Mouse (Mus musculus): ENCODE measurements at regions not wholly inside any gene's neighbourhood (a gene's known extent, or its start where the extent isn't known, plus 50 kb on each side); places are given as distances from the start of the nearest gene placed in this dataset.
A peak's percentile ranks its signal among the peaks of the same experiment; 100 is the strongest.

DNA sequence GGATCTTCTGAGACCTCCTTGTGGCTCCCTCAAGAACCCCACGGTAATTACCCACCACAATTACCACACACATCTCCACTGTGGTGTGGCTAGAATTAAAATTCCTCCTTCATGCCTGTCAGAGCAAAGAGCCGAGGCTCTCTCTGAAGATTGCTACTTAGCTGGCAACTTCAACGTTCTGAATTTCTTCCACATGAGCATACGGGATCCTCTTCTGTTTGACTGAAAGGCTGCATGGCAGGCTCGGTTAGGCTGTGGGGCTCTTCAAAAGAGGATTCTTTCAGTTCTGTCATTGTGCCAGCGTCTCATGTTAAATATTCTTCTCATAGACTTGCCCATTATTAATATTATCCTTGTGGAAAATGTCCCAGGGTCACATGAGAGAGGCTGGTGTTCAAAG, 334.9 kb upstream of the Mgmt start:
- DNase-seq: no peak
- intact Hi-C loops (cut with DNase I): no loop called here

DNA sequence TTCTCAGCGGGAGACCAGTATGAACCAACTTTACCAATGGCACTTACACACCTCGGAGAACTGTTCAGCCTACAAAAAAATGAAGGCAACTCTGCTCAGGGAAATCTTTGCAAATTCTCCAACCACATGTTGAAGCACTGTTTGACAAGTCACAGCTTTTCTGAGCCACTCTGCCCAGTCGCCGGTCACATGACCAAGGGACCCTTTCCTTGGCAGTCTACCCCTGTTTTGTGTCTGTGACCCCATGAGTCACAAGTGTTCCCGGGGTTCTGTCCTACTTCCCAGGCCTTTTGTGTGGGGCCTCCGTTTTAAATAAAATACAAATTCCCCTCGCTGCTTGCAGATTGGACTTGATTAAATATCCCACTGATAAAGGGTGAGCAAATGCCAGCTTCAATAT, 323.5 kb upstream of the Mgmt start:
- DNase-seq: peak in 1 of 2 experiments; percentile 7
- intact Hi-C loops (cut with DNase I): no loop called here

DNA sequence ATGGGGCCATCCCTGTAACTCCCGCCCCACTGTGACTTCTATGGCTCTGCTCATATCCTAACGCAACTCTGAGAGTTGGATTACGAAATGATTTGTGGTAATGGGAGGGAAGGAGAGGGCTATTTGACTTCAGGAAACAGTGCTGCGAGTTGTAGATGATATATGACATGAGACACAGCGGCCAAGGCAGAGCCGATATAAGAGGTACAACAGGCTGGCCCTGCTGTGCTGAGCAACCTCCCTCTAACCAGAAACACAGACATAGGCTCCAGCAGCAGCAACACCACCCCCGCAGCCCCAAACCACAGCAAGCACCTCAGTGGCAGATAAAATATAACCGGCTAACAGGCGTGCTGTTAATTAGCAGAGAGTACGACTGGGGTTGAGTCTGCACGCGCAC, 312.5 kb upstream of the Mgmt start:
- no peak for DNase-seq
- intact Hi-C loops (cut with DNase I): no loop called here

GRCm38 (mm10) chr7:136584361-136584760, 310.1 kb upstream of the Mgmt start:
- no peak for DNase-seq
- intact Hi-C loops (cut with DNase I): no loop called here

DNA sequence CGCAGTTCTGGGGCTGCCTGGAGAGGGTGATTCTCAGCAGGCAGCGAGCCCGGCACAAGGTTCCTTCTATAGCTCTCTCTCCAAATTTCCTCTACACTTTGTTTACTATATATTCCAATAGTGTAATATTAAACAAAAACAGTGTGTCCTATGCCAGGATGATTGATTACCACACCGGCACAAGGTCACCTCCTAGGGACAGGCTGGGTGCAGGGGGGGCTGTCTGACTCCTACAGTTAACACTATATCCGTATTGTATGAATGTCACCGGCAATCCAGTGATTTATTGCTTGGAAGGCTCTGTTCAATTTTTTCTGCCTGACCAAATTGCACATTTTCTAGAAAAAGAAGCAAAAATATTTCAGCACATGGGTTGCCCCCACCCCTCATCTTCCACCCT, 305.9 kb upstream of the Mgmt start:
- intact Hi-C loops (cut with DNase I): no loop called here
- DNase-seq: no peak

- intact Hi-C loops (cut with DNase I): no loop called here
- no peak for DNase-seq
Observed at GRCm38 (mm10) chr7:136590947-136591346, 303.5 kb upstream of the Mgmt start.

- intact Hi-C loops (cut with DNase I): no loop called here
- no peak for DNase-seq
Observed at GRCm38 (mm10) chr7:136607278-136608120, 286.9 kb upstream of the Mgmt start.

DNA sequence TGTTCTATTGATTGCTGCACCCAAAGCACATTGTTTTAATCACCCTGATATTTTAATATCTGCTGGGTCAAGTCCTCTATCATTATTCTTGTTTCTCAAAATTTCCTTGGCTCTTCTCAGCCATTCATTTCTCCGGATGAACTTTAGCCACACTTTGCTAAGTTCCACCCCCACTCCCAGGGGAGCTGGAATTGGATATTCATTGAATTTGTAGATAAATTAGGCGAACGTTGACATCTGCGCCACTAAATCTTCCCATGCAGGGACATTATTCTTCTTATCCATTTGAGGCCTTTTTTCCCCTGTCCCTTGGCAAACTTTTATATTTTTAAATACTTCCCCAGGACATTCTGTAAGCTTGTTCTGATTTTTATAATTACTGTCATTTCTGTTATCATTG, 280.9 kb upstream of the Mgmt start:
- intact Hi-C loops (cut with DNase I): loop anchor here (5.0 kb wide), 1 partner anchor 99 kb away; no protein-coding TSS in a partner anchor
- DNase-seq: peak; percentile 25 to 42

- intact Hi-C loops (cut with DNase I): no loop called here
- no peak for DNase-seq
Observed at GRCm38 (mm10) chr7:136624496-136624895, 269.9 kb upstream of the Mgmt start.

DNA sequence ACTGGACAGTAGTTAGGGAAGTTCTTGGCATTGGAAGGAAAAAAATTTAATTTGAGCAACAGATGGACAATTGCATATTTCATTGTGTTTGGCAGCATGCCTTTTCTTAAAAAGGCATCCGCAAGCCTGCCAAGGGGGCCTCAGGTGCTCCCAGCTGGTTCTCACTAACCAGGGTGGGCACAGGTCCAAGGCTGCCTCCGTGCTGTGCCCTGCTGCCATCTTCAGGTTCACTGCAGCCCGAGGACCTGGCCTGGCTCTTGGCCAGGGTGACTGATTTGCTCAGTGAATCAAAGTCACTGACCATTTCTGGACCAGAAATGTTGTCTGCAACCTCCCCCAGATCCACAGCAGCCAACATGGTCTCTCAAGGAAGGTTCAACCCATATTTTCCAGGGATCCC, 263.3 kb upstream of the Mgmt start:
- intact Hi-C loops (cut with DNase I): no loop called here
- DNase-seq: peak; percentile 15 to 26

DNA sequence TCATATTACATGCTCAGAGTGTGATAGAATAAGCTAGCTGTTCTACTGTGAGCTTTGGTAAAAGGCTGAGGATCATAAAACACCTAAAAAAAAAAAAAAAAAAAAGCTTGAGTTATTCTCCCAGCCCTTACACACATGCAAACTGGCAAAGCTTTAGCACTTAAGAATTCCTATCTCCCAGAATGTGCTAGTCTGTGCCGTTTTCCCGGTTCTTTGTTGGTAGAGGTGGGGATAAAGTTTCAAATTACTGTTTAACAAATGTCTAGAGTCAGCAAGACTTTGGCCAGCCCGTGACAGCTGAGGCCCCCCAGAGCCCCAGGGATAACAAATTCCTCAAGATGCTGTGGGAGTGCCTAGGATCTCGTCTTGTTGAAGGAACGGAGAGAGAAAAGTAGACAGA, 254.3 kb upstream of the Mgmt start:
- intact Hi-C loops (cut with DNase I): no loop called here
- no peak for DNase-seq

- no peak for DNase-seq
- intact Hi-C loops (cut with DNase I): no loop called here
Observed at GRCm38 (mm10) chr7:136640771-136641170, 253.6 kb upstream of the Mgmt start.

DNA sequence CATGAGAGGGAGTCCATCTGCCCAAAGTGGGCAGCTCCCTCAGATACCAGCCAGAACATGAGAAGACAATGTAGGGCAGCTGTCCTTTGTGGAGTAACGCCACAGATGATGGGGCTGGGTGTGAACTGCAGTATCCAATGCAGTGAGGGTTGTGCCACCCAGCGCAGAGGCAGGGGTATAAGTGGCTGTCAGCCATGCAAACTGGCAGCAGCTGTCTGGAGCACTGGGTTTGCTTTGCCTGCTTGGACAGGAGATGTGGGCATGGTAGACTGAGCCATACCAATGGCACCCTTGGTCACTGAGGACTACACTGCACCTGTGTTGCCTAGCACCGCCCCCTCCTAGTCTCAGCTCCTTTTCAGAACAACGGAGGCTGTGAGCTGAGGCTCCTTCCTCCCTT, 244.6 kb upstream of the Mgmt start:
- intact Hi-C loops (cut with DNase I): no loop called here
- DNase-seq: no peak

GRCm38 (mm10) chr7:136659930-136660329, 234.5 kb upstream of the Mgmt start:
- intact Hi-C loops (cut with DNase I): no loop called here
- no peak for DNase-seq

GRCm38 (mm10) chr7:136660401-136660800, 234.0 kb upstream of the Mgmt start:
- intact Hi-C loops (cut with DNase I): no loop called here
- DNase-seq: no peak

DNA sequence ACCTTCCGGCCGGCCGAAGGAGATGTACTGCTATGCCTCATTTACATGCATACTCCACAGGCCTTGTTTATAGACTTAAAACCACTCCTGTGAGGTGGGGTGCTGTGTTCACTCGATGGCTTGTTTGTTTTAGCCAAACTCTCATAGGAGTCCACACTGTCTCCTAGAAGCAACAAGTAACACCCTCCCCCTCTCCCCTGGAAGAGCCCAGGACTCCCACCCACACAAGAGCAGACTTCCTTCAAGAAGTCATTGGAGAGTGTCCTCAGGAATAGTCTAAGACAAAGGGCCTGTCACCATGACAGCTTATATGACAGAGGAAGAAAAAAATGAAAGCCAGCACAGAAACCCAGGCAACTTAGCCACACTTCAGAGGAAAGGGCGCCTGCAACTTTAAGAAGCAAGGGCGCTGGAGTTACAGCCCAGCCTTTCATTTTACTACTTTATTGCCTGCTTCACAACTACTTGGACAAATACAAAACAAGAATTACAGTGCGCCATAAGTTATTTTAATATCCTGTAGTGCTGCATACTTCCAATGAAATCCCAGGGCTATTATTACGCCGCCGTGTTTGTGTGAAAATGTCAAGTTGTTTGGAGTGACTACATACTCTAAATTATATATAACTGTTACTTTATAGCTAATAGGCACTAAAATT, 229.9 kb upstream of the Mgmt start:
- no peak for DNase-seq
- intact Hi-C loops (cut with DNase I): no loop called here

- no peak for DNase-seq
- intact Hi-C loops (cut with DNase I): no loop called here
Observed at GRCm38 (mm10) chr7:136665901-136666300, 228.5 kb upstream of the Mgmt start.

DNA sequence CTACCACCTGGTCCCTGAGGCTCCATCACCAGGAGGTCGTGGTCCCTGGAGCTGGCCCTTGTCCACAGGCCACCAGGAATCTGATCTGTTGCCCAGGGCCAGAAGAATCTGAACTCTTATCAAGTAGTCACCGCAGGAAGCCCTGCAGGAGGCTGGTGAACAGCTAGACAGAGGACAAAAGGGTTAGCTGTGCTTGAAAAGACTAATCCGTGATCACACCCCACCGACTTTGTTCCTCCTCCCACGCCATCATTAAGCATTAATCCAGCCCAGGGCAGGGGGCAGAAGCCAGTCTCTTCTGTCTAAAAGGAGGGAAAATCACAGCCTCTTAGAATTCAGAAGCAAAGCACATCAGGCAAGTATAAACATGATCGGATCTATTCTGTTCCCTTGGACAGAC, 227.7 kb upstream of the Mgmt start:
- intact Hi-C loops (cut with DNase I): no loop called here
- no peak for DNase-seq

GRCm38 (mm10) chr7:136670675-136671074, 223.7 kb upstream of the Mgmt start:
- intact Hi-C loops (cut with DNase I): no loop called here
- DNase-seq: no peak

DNA sequence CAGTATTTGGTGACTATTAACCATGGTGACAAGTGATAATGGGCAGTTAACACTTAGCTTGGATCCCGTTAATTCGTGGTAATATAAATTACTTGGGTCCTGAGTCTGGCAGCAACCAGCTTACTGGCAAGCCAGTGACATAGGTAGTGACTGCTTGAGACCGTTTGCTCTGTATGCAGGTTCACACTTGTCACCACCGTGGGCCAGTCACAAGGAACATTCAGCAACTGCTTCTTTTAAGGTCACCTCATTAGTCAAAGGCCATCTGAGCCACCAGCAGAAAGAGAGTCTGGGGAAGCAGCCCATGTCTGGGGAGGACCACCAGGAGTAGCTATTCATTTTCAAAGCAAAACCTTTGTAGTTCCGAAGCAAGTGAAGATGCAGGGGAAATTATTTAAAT, 220.3 kb upstream of the Mgmt start:
- intact Hi-C loops (cut with DNase I): no loop called here
- no peak for DNase-seq

DNA sequence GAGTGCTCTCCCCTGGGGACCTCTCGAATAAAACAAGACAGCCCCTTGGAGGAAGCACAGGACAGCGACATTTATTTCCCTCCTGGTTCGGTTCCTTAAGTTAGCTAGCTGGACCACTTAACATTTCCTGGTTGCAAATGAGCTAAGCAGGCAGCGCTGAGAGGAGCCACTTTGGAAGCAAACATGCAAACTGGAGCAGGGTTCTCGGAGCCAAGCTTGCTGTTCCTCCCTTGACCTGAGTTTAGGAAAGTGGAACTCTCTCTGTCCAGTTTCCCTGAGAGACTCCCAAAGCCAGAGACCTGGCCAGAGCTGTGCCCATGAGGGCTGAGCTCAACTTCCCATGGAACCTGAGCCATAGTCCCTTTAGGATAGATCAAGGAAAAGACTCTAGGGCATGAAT, 219.4 kb upstream of the Mgmt start:
- intact Hi-C loops (cut with DNase I): no loop called here
- DNase-seq: peak; percentile 5

GRCm38 (mm10) chr7:136676104-136676503, 218.3 kb upstream of the Mgmt start:
- no peak for DNase-seq
- intact Hi-C loops (cut with DNase I): no loop called here

Data from heart, postnatal 36 days (tissue).